Mouse (Mus musculus) forebrain, embryonic 13.5 days (tissue): ENCODE results near the gene Rad51b. TPM values are rescaled to one million over a fixed set of nuclear protein-coding genes. Genes with fewer than 3 reads are reported as not detected.

Experiments
- ATAC-seq: fragments of 200-750 bp; cut with Nextera tagmentation; 2 replicates; pipeline ENCODE4 v1.8.0; 2017
- H3K27ac ChIP-seq: fragments of 300-500 bp; sonication (generic); 2 replicates; pipeline ENCODE4 v1.5.1; 2015; ENCODE audit warnings: inconsistent platforms, mild to moderate bottlenecking, moderate library complexity
- H3K27me3 ChIP-seq: fragments of 300-500 bp; sonication (generic); 2 replicates; pipeline ENCODE4 v1.6.1; 2015; ENCODE audit warnings: mild to moderate bottlenecking, inconsistent platforms
- H3K36me3 ChIP-seq: fragments of 300-500 bp; sonication (generic); 2 replicates; pipeline ENCODE4 v1.6.1; 2015; ENCODE audit warnings: mild to moderate bottlenecking, inconsistent platforms; ENCODE audit not compliant: poor library complexity, severe bottlenecking
- H3K4me1 ChIP-seq: fragments of 300-500 bp; sonication (generic); 2 replicates; pipeline ENCODE4 v1.6.1; 2015; ENCODE audit warnings: inconsistent platforms
- H3K4me2 ChIP-seq: fragments of 300-500 bp; sonication (generic); 2 replicates; pipeline ENCODE4 v1.6.1; 2015; ENCODE audit warnings: inconsistent platforms, mild to moderate bottlenecking, moderate library complexity
- H3K4me3 ChIP-seq: fragments of 300-500 bp; sonication (generic); 2 replicates; pipeline ENCODE4 v1.5.1; 2015; ENCODE audit warnings: mild to moderate bottlenecking, inconsistent platforms
- H3K9ac ChIP-seq: fragments of 300-500 bp; sonication (generic); 2 replicates; pipeline ENCODE4 v1.6.1; 2015; ENCODE audit warnings: mild to moderate bottlenecking, inconsistent platforms
- H3K9me3 ChIP-seq: fragments of 300-500 bp; sonication (generic); replicated peaks from 2 replicates; pipeline ENCODE4 v1.6.1; 2016; ENCODE audit warnings: inconsistent platforms
- WGBS: fragments of 180-500 bp; shearing (Covaris S2); methylation state at CpG from one replicate; pipeline ENCODE4 v1.1.7; 2015; 5-methylcytosine and 5-hydroxymethylcytosine counted together
- polyA plus RNA-seq: library from polyadenylated mRNA; unstranded; fragments of >200 nt; fragmentation: Nextera tagmentation; extraction: Ambion mirVana; gene quantifications from 2 replicates; pipeline ENCODE4 v1.2.1, GENCODE M21; 2015

The Rad51b gene
- polyA plus RNA-seq, 1 experiment from 2014 or later: 5.7 TPM

- peak; percentile 14; the same call in 1 of the 2 replicates for ATAC-seq
- peaks cover 5% of the 10 kb centered on the region; the same call in 1 of the 2 replicates for H3K9me3 ChIP-seq
- H3K4me1 ChIP-seq: peaks cover 49% of the 10 kb centered on the region
- no peak overlapping the region for H3K4me2 ChIP-seq
- H3K27me3 ChIP-seq: no peaks in the 10 kb centered on the region
- WGBS: 23% methylated on average over 1 of the region's 1 CpGs
- no peak overlapping the region for H3K9ac ChIP-seq
- H3K27ac ChIP-seq: peak overlapping the region; percentile 81
- no peak overlapping the region for H3K4me3 ChIP-seq
- no peaks in the 10 kb centered on the region for H3K36me3 ChIP-seq
Measured at GRCm38 (mm10) chr12:79504641-79505040, 207.6 kb downstream of the Rad51b start.

GRCm38 (mm10) chr12:79506421-79506820 lies 209.3 kb downstream of the Rad51b start:
- ATAC-seq: no peak
- 73% methylated on average over 4 of the region's 4 CpGs for WGBS
- peak overlapping the region; percentile 71 for H3K27ac ChIP-seq

GRCm38 (mm10) chr12:79507141-79507681 lies 210.1 kb downstream of the Rad51b start:
- WGBS: 11% methylated on average over 8 of the region's 8 CpGs
- no peaks in the 10 kb centered on the region for H3K27me3 ChIP-seq
- no peak overlapping the region for H3K9ac ChIP-seq
- H3K36me3 ChIP-seq: no peaks in the 10 kb centered on the region
- peak; percentile 57 for ATAC-seq
- no peak overlapping the region for H3K4me2 ChIP-seq
- H3K9me3 ChIP-seq: no peaks in the 10 kb centered on the region
- peaks cover 66% of the 10 kb centered on the region for H3K4me1 ChIP-seq
- peak overlapping the region; percentile 71 for H3K27ac ChIP-seq
- no peak overlapping the region for H3K4me3 ChIP-seq

More at GRCm38 (mm10) chr12:79506421-79506820, 209.3 kb downstream of the Rad51b start:
- Histone ChIP-seq H3K9me3 (no peaks in the 10 kb centered on the region), H3K9ac (no peak overlapping the region), H3K36me3 (no peaks in the 10 kb centered on the region), H3K27me3 (no peaks in the 10 kb centered on the region), H3K4me1 (peaks cover 58% of the 10 kb centered on the region), H3K4me3 (no peak overlapping the region), H3K4me2 (no peak overlapping the region)

- WGBS: 36% methylated on average over 11 of the region's 11 CpGs
- Histone ChIP-seq H3K9me3 (no peaks in the 10 kb centered on the region), H3K36me3 (no peaks in the 10 kb centered on the region), H3K4me3 (no peak overlapping the region), H3K27me3 (no peaks in the 10 kb centered on the region), H3K27ac (peak overlapping the region; percentile 81), H3K9ac (0 out of 2 replicates have a peak overlapping the region, but pooled peaks have one; percentile 7), H3K4me1 (peaks cover 38% of the 10 kb centered on the region), H3K4me2 (no peak overlapping the region)
- ATAC-seq: peak; percentile 87
Measured at GRCm38 (mm10) chr12:79511454-79512204, 214.5 kb downstream of the Rad51b start.

GRCm38 (mm10) chr12:79512205-79512886 lies 215.3 kb downstream of the Rad51b start:
- no peak overlapping the region for H3K4me2 ChIP-seq
- H3K9ac ChIP-seq: no peak overlapping the region
- H3K27ac ChIP-seq: peak overlapping the region; percentile 81
- 82% methylated on average over 10 of the region's 10 CpGs for WGBS
- no peak overlapping the region for H3K4me3 ChIP-seq
- H3K36me3 ChIP-seq: no peaks in the 10 kb centered on the region
- no peak for ATAC-seq
- H3K4me1 ChIP-seq: peaks cover 31% of the 10 kb centered on the region
- no peaks in the 10 kb centered on the region for H3K27me3 ChIP-seq
- no peaks in the 10 kb centered on the region for H3K9me3 ChIP-seq

- H3K9ac ChIP-seq: no peak overlapping the region
- H3K27me3 ChIP-seq: no peaks in the 10 kb centered on the region
- no peaks in the 10 kb centered on the region for H3K9me3 ChIP-seq
- H3K4me1 ChIP-seq: peaks cover 23% of the 10 kb centered on the region
- H3K4me2 ChIP-seq: no peak overlapping the region
- H3K4me3 ChIP-seq: no peak overlapping the region
- no peak overlapping the region for H3K27ac ChIP-seq
- no peaks in the 10 kb centered on the region for H3K36me3 ChIP-seq
- no peak for ATAC-seq
- WGBS: 94% methylated on average over 5 of the region's 5 CpGs
Measured at GRCm38 (mm10) chr12:79512982-79513681, 216.1 kb downstream of the Rad51b start.

- H3K4me2 ChIP-seq: no peak overlapping the region
- peaks cover 22% of the 10 kb centered on the region for H3K4me1 ChIP-seq
- ATAC-seq: no peak
- WGBS: 96% methylated on average over 3 of the region's 3 CpGs
- H3K9me3 ChIP-seq: no peaks in the 10 kb centered on the region
- no peaks in the 10 kb centered on the region for H3K27me3 ChIP-seq
- H3K9ac ChIP-seq: no peak overlapping the region
- H3K4me3 ChIP-seq: no peak overlapping the region
- H3K27ac ChIP-seq: no peak overlapping the region
- no peaks in the 10 kb centered on the region for H3K36me3 ChIP-seq
Measured at GRCm38 (mm10) chr12:79514680-79515079, 217.6 kb downstream of the Rad51b start.

GRCm38 (mm10) chr12:79522374-79522773 lies 225.3 kb downstream of the Rad51b start:
- Histone ChIP-seq H3K27me3 (no peaks in the 10 kb centered on the region), H3K27ac (peak overlapping the region; percentile 54; the same call in 1 of the 2 replicates), H3K9me3 (no peaks in the 10 kb centered on the region), H3K9ac (no peak overlapping the region), H3K4me1 (peaks cover 20% of the 10 kb centered on the region), H3K4me2 (no peak overlapping the region), H3K4me3 (no peak overlapping the region), H3K36me3 (no peaks in the 10 kb centered on the region)
- 11% methylated on average over 1 of the region's 1 CpGs for WGBS
- peak; percentile 59; the same call in 1 of the 2 replicates for ATAC-seq

- Histone ChIP-seq H3K27ac (no peak overlapping the region), H3K4me1 (peaks cover 21% of the 10 kb centered on the region), H3K27me3 (no peaks in the 10 kb centered on the region), H3K4me3 (no peak overlapping the region), H3K4me2 (no peak overlapping the region), H3K36me3 (peaks cover 6% of the 10 kb centered on the region; the same call in 1 of the 2 replicates), H3K9me3 (peaks cover 7% of the 10 kb centered on the region; the same call in 1 of the 2 replicates), H3K9ac (no peak overlapping the region)
- no peak for ATAC-seq
- 81% methylated on average over 14 of the region's 14 CpGs for WGBS
Measured at GRCm38 (mm10) chr12:79524941-79525871, 228.1 kb downstream of the Rad51b start.

GRCm38 (mm10) chr12:79525872-79526271 lies 228.8 kb downstream of the Rad51b start:
- Histone ChIP-seq H3K4me3 (no peak overlapping the region), H3K36me3 (peaks cover 6% of the 10 kb centered on the region; the same call in 1 of the 2 replicates), H3K4me2 (no peak overlapping the region), H3K9me3 (peaks cover 7% of the 10 kb centered on the region; the same call in 1 of the 2 replicates), H3K4me1 (peaks cover 28% of the 10 kb centered on the region), H3K27me3 (no peaks in the 10 kb centered on the region), H3K9ac (no peak overlapping the region), H3K27ac (no peak overlapping the region)
- ATAC-seq: no peak
- WGBS: 31% methylated on average over 8 of the region's 8 CpGs

GRCm38 (mm10) chr12:79527222-79527621 lies 230.1 kb downstream of the Rad51b start:
- H3K9me3 ChIP-seq: peaks cover 7% of the 10 kb centered on the region; the same call in 1 of the 2 replicates
- H3K4me2 ChIP-seq: no peak overlapping the region
- H3K36me3 ChIP-seq: peaks cover 6% of the 10 kb centered on the region; the same call in 1 of the 2 replicates
- no peak overlapping the region for H3K9ac ChIP-seq
- no peak for ATAC-seq
- 83% methylated on average over 3 of the region's 3 CpGs for WGBS
- H3K27me3 ChIP-seq: no peaks in the 10 kb centered on the region; the same call in 1 of the 2 replicates
- peaks cover 30% of the 10 kb centered on the region for H3K4me1 ChIP-seq
- H3K27ac ChIP-seq: no peak overlapping the region
- H3K4me3 ChIP-seq: no peak overlapping the region
